Mouse (Mus musculus) neural tube, embryonic 12.5 days (tissue): ENCODE results near the gene Asl. TPM values are rescaled to one million over a fixed set of nuclear protein-coding genes. Genes with fewer than 3 reads are reported as not detected.

Source experiments
- ATAC-seq: fragments of 200-750 bp; cut with Nextera tagmentation; 2 replicates; pipeline ENCODE4 v1.8.0; 2017; ENCODE audit warnings: low read depth, mild to moderate bottlenecking, moderate TSS enrichment, moderate library complexity; ENCODE audit not compliant: low FRiP score
- H3K27ac ChIP-seq: fragments of 300-500 bp; sonication (generic); 2 replicates; pipeline ENCODE4 v1.5.1; 2016
- H3K27me3 ChIP-seq: fragments of 300-500 bp; sonication (generic); replicated peaks from 2 replicates; pipeline ENCODE4 v1.6.1; 2016; ENCODE audit warnings: mild to moderate bottlenecking
- H3K36me3 ChIP-seq: fragments of 300-500 bp; sonication (generic); 2 replicates; pipeline ENCODE4 v1.6.1; 2016; ENCODE audit warnings: mild to moderate bottlenecking
- H3K4me1 ChIP-seq: fragments of 300-500 bp; sonication (generic); 2 replicates; pipeline ENCODE4 v1.6.1; 2016
- H3K4me2 ChIP-seq: fragments of 300-500 bp; sonication (generic); replicated peaks from 2 replicates; pipeline ENCODE4 v1.6.1; 2016; ENCODE audit warnings: mild to moderate bottlenecking
- H3K4me3 ChIP-seq: fragments of 300-500 bp; sonication (generic); 2 replicates; pipeline ENCODE4 v1.5.1; 2016
- H3K9ac ChIP-seq: fragments of 300-500 bp; sonication (generic); 2 replicates; pipeline ENCODE4 v1.6.1; 2016; ENCODE audit warnings: mild to moderate bottlenecking
- H3K9me3 ChIP-seq: fragments of 300-500 bp; sonication (generic); 2 replicates; pipeline ENCODE4 v1.6.1; 2016; ENCODE audit warnings: mild to moderate bottlenecking
- WGBS: fragments of 180-500 bp; shearing (Covaris S2); methylation state at CpG from one replicate; pipeline ENCODE4 v1.1.7; 2016; 5-methylcytosine and 5-hydroxymethylcytosine counted together
- polyA plus RNA-seq: library from polyadenylated mRNA; unstranded; fragments of >200 nt; fragmentation: Nextera tagmentation; extraction: Ambion mirVana; gene quantifications from 2 replicates; pipeline ENCODE4 v1.2.1, GENCODE M21; 2016

The Asl gene
- polyA plus RNA-seq, 1 experiment from 2014 or later, result 37.2 TPM

DNA sequence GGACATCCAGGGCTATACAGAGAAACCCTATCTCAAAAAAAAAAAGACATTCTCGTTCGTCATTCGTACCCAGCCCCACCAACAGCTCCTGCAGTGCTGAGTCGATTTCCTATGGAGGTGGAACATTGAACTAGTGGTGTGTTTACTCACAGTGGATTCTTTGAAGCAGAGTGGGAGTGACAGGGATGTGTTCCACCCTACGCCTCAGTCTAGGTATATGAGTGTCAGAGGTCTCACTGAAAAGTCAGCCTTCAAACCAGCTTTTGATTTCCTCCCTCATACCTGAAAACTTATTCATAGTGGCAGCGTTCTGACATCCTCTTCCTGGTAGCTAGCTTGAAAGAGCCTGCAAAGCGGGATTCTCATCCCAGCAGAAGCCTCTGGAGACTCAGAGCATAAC is 60.6 kb downstream of the Asl start:
- ATAC-seq, result no peak
- 86% methylated on average over 7 of the region's 7 CpGs for WGBS
- Histone ChIP-seq H3K36me3 (peaks cover 5% of the 10 kb centered on the region; the same call in 1 of the 2 replicates), H3K9me3 (no peaks in the 10 kb centered on the region), H3K4me1 (no peaks in the 10 kb centered on the region; the same call in 1 of the 2 replicates), H3K27me3 (no peaks in the 10 kb centered on the region), H3K4me2 (no peak overlapping the region), H3K4me3 (no peak overlapping the region), H3K27ac (no peak overlapping the region), H3K9ac (no peak overlapping the region)

DNA sequence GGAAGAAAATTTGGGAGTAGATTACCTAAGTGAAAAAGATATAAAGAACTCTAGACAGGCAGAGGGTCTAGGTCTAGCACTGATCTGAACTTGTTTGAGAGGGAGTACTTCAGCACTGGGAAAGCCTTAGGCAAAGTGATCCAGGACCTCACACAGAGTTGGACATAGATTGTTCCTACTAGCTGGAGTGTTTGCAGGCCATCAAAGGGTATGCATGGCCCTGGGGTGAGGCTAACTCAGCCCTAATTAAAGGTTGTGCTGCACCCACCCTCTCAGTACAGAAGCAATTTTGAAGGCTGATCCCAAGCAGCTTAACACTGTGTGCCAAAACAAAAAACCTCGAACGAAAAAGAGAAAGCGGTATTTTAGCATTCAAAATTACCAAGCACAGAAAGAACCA is 62.6 kb downstream of the Asl start:
- no peak overlapping the region for H3K9ac ChIP-seq
- no peaks in the 10 kb centered on the region for H3K27me3 ChIP-seq
- H3K27ac ChIP-seq, result no peak overlapping the region
- H3K4me2 ChIP-seq, result no peak overlapping the region
- peaks cover under 1% of the 10 kb centered on the region; the same call in 1 of the 2 replicates for H3K36me3 ChIP-seq
- no peak overlapping the region for H3K4me3 ChIP-seq
- no peak for ATAC-seq
- no peaks in the 10 kb centered on the region; the same call in 1 of the 2 replicates for H3K4me1 ChIP-seq
- H3K9me3 ChIP-seq, result no peaks in the 10 kb centered on the region
- 91% methylated on average over 3 of the region's 3 CpGs for WGBS

DNA sequence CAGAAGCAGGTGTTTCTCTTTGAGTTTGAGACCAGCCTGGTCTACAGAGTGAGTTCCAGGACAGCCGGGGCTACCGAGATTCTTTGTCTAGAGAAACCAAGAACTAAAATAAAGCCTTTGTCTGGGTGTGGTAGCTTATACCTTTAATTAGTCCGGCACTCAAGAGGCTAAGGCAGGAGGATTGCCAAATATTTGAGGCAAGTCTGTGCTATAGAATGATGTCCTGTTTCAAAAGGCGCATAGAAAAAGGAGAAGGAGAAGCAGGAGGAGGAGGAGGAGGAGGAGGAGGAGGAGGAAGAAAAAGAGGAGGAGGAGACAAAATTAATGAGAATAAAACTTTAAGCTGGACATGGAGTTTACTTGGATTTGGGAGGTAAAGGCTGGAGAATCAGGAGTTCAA is 65.8 kb downstream of the Asl start:
- no peaks in the 10 kb centered on the region for H3K9me3 ChIP-seq
- no peaks in the 10 kb centered on the region for H3K27me3 ChIP-seq
- no peak overlapping the region for H3K27ac ChIP-seq
- H3K4me1 ChIP-seq, result no peaks in the 10 kb centered on the region
- H3K9ac ChIP-seq, result no peak overlapping the region
- ATAC-seq, result no peak
- H3K4me3 ChIP-seq, result no peak overlapping the region
- no peak overlapping the region for H3K4me2 ChIP-seq
- H3K36me3 ChIP-seq, result peaks cover 2% of the 10 kb centered on the region; the same call in 1 of the 2 replicates
- WGBS, result 81% methylated on average over 4 of the region's 4 CpGs

Other genes starting within 250 kb of the Asl start
- 32.4 and 35.3 TPM in 2 replicates for gene Psph, start 241.8 kb downstream of the Asl start, polyA plus RNA-seq
- 43.9 and 44.6 TPM in 2 replicates for gene Sumf2, start 182.3 kb downstream of the Asl start, polyA plus RNA-seq
- 806 and 883 TPM in 2 replicates for gene Chchd2, start 141.8 kb downstream of the Asl start, polyA plus RNA-seq
- gene Zbed5, start 133.5 kb downstream of the Asl start, polyA plus RNA-seq, result 10.0 and 10.8 TPM in 2 replicates
- gene Phkg1, start 130.7 kb downstream of the Asl start, polyA plus RNA-seq, result 0.24 and 0.38 TPM in 2 replicates
- 4.7 and 5.0 TPM in 2 replicates for gene Nupr1l, start 120.7 kb downstream of the Asl start, polyA plus RNA-seq
- 39.2 and 42.3 TPM in 2 replicates for gene Vkorc1l1, start 87.3 kb downstream of the Asl start, polyA plus RNA-seq
- 29.6 TPM in 2 replicates for gene Gusb, start 26.2 kb downstream of the Asl start, polyA plus RNA-seq
- gene Crcp, start within 50 bp of the Asl start, polyA plus RNA-seq, result 61.5 and 65.3 TPM in 2 replicates
- 56.4 and 58.4 TPM in 2 replicates for gene Tpst1, start 44.1 kb upstream of the Asl start, polyA plus RNA-seq
- gene Kctd7, start 115.6 kb upstream of the Asl start, polyA plus RNA-seq, result 12.2 and 12.6 TPM in 2 replicates
- 34.3 and 35.2 TPM in 2 replicates for gene Rabgef1, start 142.6 kb upstream of the Asl start, polyA plus RNA-seq
- gene Tmem248, start 187.8 kb upstream of the Asl start, polyA plus RNA-seq, result 30.7 and 31.6 TPM in 2 replicates
- gene Sbds, start 226.3 kb upstream of the Asl start, polyA plus RNA-seq, result 75.5 and 76.7 TPM in 2 replicates
- 27.7 and 29.5 TPM in 2 replicates for gene Tyw1, start 226.4 kb upstream of the Asl start, polyA plus RNA-seq